Mouse (Mus musculus): ENCODE data around the gene Rassf7. TPM values are rescaled to one million over a fixed set of nuclear protein-coding genes. Genes with fewer than 3 reads are reported as not detected.

The Rassf7 gene
- 26.0 and 26.8 TPM in 2 replicates for polyA plus RNA-seq (2015; fragmentation: Nextera tagmentation; extraction: Ambion mirVana)

DNA sequence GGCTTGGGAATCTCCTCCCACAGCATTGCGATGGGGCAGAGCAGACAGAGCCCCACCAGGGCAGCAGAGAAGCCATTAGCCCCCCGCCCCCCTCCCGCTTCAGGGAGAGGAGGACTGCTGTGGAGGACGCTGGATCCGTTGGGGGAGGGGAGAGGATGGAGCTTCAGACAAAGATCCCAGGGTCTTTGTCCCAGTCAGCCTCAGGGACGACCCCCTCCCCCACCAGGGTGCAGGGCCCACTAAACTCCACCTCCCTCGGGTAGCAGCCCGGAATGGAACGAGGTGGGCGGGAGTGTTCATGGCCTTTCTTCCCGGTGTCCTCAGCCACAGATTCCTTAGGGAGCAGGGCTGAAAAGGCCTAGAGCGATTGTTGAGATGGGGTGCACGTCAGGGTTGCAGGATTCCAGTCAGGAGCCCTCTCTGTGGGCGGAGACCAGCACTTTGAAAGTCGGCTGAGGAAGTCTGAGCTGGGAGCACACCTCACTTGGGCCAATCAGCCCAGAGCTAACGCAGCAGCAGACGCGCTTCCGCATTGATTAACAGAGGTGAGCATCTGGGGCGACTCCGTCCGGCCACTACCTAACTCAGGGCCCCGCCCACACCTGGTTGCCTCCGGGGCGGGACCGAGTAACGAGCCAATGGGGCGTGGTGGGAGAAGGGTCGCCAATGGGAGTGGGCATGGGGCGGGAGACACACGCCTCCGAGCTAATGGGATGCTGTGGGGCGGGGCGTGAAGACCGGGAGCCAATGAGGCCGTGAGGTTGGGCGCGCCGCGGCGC, at the start of gene Rassf7:
Gene Rassf7 (plus strand): TSS at position 760 of the 779 bp plus-strand sequence.

GRCm38 (mm10) chr7:141172116-141173006, 43.3 kb upstream of the Rassf7 start, which contains the start of gene Rnh1:
Gene Rnh1 (minus strand): TSS chr7:141172857.

GRCm38 (mm10) chr7:141193948-141194347, 21.7 kb upstream of the Rassf7 start, which contains the start of the genes Hras and Lrrc56:
Gene Hras (minus strand): TSS chr7:141194005.
Gene Lrrc56 (plus strand): TSS chr7:141194157.

GRCm38 (mm10) chr7:141213605-141214235, 1.9 kb upstream of the Rassf7 start, which contains the start of gene Lmntd2:
Gene Lmntd2 (minus strand): TSS chr7:141214080.

DNA sequence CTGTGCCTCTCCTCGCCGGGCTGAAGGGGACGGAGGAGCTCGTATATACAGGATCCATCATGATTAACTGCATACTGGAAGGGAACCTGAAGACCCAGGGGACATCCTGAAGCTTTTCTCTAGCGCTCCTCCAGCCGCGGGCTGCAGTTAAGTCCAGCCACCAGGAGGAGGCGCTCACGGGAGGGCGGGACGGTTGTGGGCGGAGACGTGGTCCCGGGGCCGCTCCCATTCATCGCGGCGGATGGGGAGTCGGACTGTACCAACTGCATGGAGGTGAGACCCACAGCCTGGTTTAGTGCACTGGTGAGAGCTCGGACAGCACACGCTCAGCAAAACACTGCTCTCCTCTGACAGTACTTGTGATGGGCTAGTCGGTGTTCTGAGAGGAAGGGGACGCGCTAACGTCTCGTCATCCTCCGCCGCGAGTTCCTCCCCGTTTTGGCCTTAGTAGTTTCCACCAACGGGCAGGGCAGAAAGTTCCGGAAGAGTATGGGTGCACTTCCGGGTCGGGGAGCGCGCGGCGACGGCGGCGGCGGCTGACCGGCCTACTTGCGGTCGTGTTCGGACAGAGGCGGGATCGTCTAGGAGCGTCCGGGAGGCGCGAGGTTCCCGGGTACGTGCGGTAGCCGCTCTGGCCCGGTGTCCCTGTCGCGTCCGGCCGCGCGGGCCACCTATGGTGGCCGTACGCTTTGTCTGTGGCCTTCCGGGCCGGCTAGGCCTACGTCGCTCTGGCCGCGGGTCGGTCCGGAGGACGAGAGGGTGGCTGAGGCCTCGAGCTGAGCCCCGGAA, 12.8 kb downstream of the Rassf7 start, which contains the start of gene Phrf1:
Gene Phrf1 (plus strand): TSS at position 506 of the 789 bp plus-strand sequence.

GRCm38 (mm10) chr7:141265739-141266561, 50.3 kb downstream of the Rassf7 start, which contains the start of gene Irf7:
Gene Irf7 (minus strand): TSS chr7:141266481.

MicroRNAs encoded within 50 kb of the gene (microRNA counts, 519-probe panel; counts per million panel counts)
- microRNA mmu-miR-210: 3,881 counts per million, percentile 79 among the panel's probes with 10 or more counts

Small RNAs within 50 kb of the gene (microRNA-seq; reads per million reads assigned to microRNA genes)
- gene Mir210: 417 to 551 reads per million in 2 experiments

Other genes starting within 250 kb of the Rassf7 start
- 12.1 and 16.9 TPM in 2 replicates for gene Ifitm1, start 248.6 kb upstream of the Rassf7 start, polyA plus RNA-seq (2015; fragmentation: Nextera tagmentation; extraction: Ambion mirVana)
- gene Ifitm3, start 205.1 kb upstream of the Rassf7 start, polyA plus RNA-seq (2015; fragmentation: Nextera tagmentation; extraction: Ambion mirVana): 250 and 252 TPM in 2 replicates
- gene Ifitm6, start 197.9 kb upstream of the Rassf7 start, polyA plus RNA-seq (2015; fragmentation: Nextera tagmentation; extraction: Ambion mirVana): 0.56 and 1.0 TPM in 2 replicates
- gene Gm17387, start 186.7 kb upstream of the Rassf7 start, polyA plus RNA-seq (2015; fragmentation: Nextera tagmentation; extraction: Ambion mirVana): not detected in 2 replicates
- gene B4galnt4, start 154.8 kb upstream of the Rassf7 start, polyA plus RNA-seq (2015; fragmentation: Nextera tagmentation; extraction: Ambion mirVana): 0.56 TPM in 1 of 2 replicates, not detected in the other
- gene Pkp3, start 137.6 kb upstream of the Rassf7 start, polyA plus RNA-seq (2015; fragmentation: Nextera tagmentation; extraction: Ambion mirVana): 0.46 and 4.1 TPM in 2 replicates
- gene Sigirr, start 115.3 kb upstream of the Rassf7 start, polyA plus RNA-seq (2015; fragmentation: Nextera tagmentation; extraction: Ambion mirVana): 2.8 and 3.8 TPM in 2 replicates
- 0.93 TPM in 1 of 2 replicates, not detected in the other for gene Ano9, start 98.1 kb upstream of the Rassf7 start, polyA plus RNA-seq (2015; fragmentation: Nextera tagmentation; extraction: Ambion mirVana)
- gene Ptdss2, start 93.5 kb upstream of the Rassf7 start, polyA plus RNA-seq (2015; fragmentation: Nextera tagmentation; extraction: Ambion mirVana): 29.8 and 34.4 TPM in 2 replicates
- gene Rnh1, start 43.0 kb upstream of the Rassf7 start, polyA plus RNA-seq (2015; fragmentation: Nextera tagmentation; extraction: Ambion mirVana): 80.7 and 92.6 TPM in 2 replicates
- gene Hras, start 21.9 kb upstream of the Rassf7 start, polyA plus RNA-seq (2015; fragmentation: Nextera tagmentation; extraction: Ambion mirVana): 168 and 179 TPM in 2 replicates
- 2.4 and 3.6 TPM in 2 replicates for gene Lrrc56, start 21.7 kb upstream of the Rassf7 start, polyA plus RNA-seq (2015; fragmentation: Nextera tagmentation; extraction: Ambion mirVana)
- gene Lmntd2, start 1.8 kb upstream of the Rassf7 start, polyA plus RNA-seq (2015; fragmentation: Nextera tagmentation; extraction: Ambion mirVana): 0.18 TPM in 1 of 2 replicates, not detected in the other
- gene Phrf1, start 12.9 kb downstream of the Rassf7 start, polyA plus RNA-seq (2015; fragmentation: Nextera tagmentation; extraction: Ambion mirVana): 18.7 and 20.2 TPM in 2 replicates
- 7.6 and 9.4 TPM in 2 replicates for gene Irf7, start 50.6 kb downstream of the Rassf7 start, polyA plus RNA-seq (2015; fragmentation: Nextera tagmentation; extraction: Ambion mirVana)
- gene Cdhr5, start 60.9 kb downstream of the Rassf7 start, polyA plus RNA-seq (2015; fragmentation: Nextera tagmentation; extraction: Ambion mirVana): 1.9 and 2.4 TPM in 2 replicates
- 7.2 and 11.2 TPM in 2 replicates for gene Sct, start 63.3 kb downstream of the Rassf7 start, polyA plus RNA-seq (2015; fragmentation: Nextera tagmentation; extraction: Ambion mirVana)
- 0.23 and 0.56 TPM in 2 replicates for gene Drd4, start 76.1 kb downstream of the Rassf7 start, polyA plus RNA-seq (2015; fragmentation: Nextera tagmentation; extraction: Ambion mirVana)
- 30.0 and 33.3 TPM in 2 replicates for gene Deaf1, start 111.8 kb downstream of the Rassf7 start, polyA plus RNA-seq (2015; fragmentation: Nextera tagmentation; extraction: Ambion mirVana)
- 21.3 and 21.5 TPM in 2 replicates for gene Tmem80, start 111.9 kb downstream of the Rassf7 start, polyA plus RNA-seq (2015; fragmentation: Nextera tagmentation; extraction: Ambion mirVana)
- 2.2 and 2.4 TPM in 2 replicates for gene Eps8l2, start 123.0 kb downstream of the Rassf7 start, polyA plus RNA-seq (2015; fragmentation: Nextera tagmentation; extraction: Ambion mirVana)
- 210 and 316 TPM in 2 replicates for gene Taldo1, start 176.3 kb downstream of the Rassf7 start, polyA plus RNA-seq (2015; fragmentation: Nextera tagmentation; extraction: Ambion mirVana)
- gene Gatd1, start 198.3 kb downstream of the Rassf7 start, polyA plus RNA-seq (2015; fragmentation: Nextera tagmentation; extraction: Ambion mirVana): 25.7 and 27.1 TPM in 2 replicates
- 0.40 and 0.59 TPM in 2 replicates for gene Cend1, start 213.6 kb downstream of the Rassf7 start, polyA plus RNA-seq (2015; fragmentation: Nextera tagmentation; extraction: Ambion mirVana)
- 15.8 and 17.3 TPM in 2 replicates for gene Slc25a22, start 222.0 kb downstream of the Rassf7 start, polyA plus RNA-seq (2015; fragmentation: Nextera tagmentation; extraction: Ambion mirVana)
- 1.2 and 1.8 TPM in 2 replicates for gene Pidd1, start 228.2 kb downstream of the Rassf7 start, polyA plus RNA-seq (2015; fragmentation: Nextera tagmentation; extraction: Ambion mirVana)
- gene Rplp2, start 231.5 kb downstream of the Rassf7 start, polyA plus RNA-seq (2015; fragmentation: Nextera tagmentation; extraction: Ambion mirVana): 941 and 958 TPM in 2 replicates
- gene Pnpla2, start 239.3 kb downstream of the Rassf7 start, polyA plus RNA-seq (2015; fragmentation: Nextera tagmentation; extraction: Ambion mirVana): 249 and 404 TPM in 2 replicates
- gene Cracr2b, start 245.2 kb downstream of the Rassf7 start, polyA plus RNA-seq (2015; fragmentation: Nextera tagmentation; extraction: Ambion mirVana): 13.8 and 15.2 TPM in 2 replicates

Measured in skeletal muscle tissue, postnatal 0 days (tissue).